Mouse (Mus musculus) frontal cortex, adult (tissue): ENCODE data around the gene Teddm1a.
A peak's percentile ranks its signal among the peaks of the same experiment; 100 is the strongest.
"Not testable (repeated sequence)": the region's sequence is repeated elsewhere in the genome, so short reads cannot be mapped to it uniquely, and the experiment has no call there.

Experiments used
- ATAC-seq: cut with Nextera tagmentation; 2 replicates; pipeline ENCODE4 v1.9.2; 2017; ENCODE audit warnings: mild to moderate bottlenecking, moderate library complexity, mixed read lengths; ENCODE audit not compliant: low TSS enrichment

Gene Teddm1a

GRCm38 (mm10) chr1:153891442-153891841 lies at the start of gene Teddm1a:
Gene Teddm1a (plus strand): TSS chr1:153891742.
- no peak for ATAC-seq

GRCm38 (mm10) chr1:153842121-153842740 lies 49.3 kb upstream of the Teddm1a start:
- peak; percentile 66 for ATAC-seq

- no peak for ATAC-seq
These were observed 47.5 kb upstream of the Teddm1a start, which contains the start of gene Rgsl1 for GRCm38 (mm10) chr1:153844042-153844441. Gene Rgsl1 (minus strand): TSS chr1:153844142.

- ATAC-seq: no peak
These were observed 45.1 kb upstream of the Teddm1a start for GRCm38 (mm10) chr1:153846420-153846819.

GRCm38 (mm10) chr1:153846867-153847266 lies 44.7 kb upstream of the Teddm1a start:
- peak; percentile 78 for ATAC-seq

GRCm38 (mm10) chr1:153852696-153853095 lies 38.8 kb upstream of the Teddm1a start:
- not testable (repeated sequence) for ATAC-seq

- no peak for ATAC-seq
These were observed 35.6 kb upstream of the Teddm1a start for GRCm38 (mm10) chr1:153855946-153856345.

- ATAC-seq: peak; percentile 31; the same call in 1 of the 2 replicates
These were observed 17.5 kb upstream of the Teddm1a start, which contains the start of gene Teddm1b for GRCm38 (mm10) chr1:153874045-153874444. Gene Teddm1b (plus strand): TSS chr1:153874345.

GRCm38 (mm10) chr1:153880391-153880790 lies 11.2 kb upstream of the Teddm1a start:
- ATAC-seq: not testable (repeated sequence)

- ATAC-seq: no peak
These were observed 5.4 kb upstream of the Teddm1a start for GRCm38 (mm10) chr1:153886024-153886633.

GRCm38 (mm10) chr1:153890121-153890520 lies 1.4 kb upstream of the Teddm1a start:
- ATAC-seq: no peak

- no peak for ATAC-seq
These were observed 2.2 kb downstream of the Teddm1a start for GRCm38 (mm10) chr1:153893746-153894145.

- peak; percentile 16; the same call in 1 of the 2 replicates for ATAC-seq
These were observed 2.8 kb downstream of the Teddm1a start for GRCm38 (mm10) chr1:153894201-153894893.

GRCm38 (mm10) chr1:153894979-153895378 lies 3.4 kb downstream of the Teddm1a start:
- peak; percentile 56 for ATAC-seq

- ATAC-seq: no peak
These were observed 5.7 kb downstream of the Teddm1a start for GRCm38 (mm10) chr1:153897196-153897595.

GRCm38 (mm10) chr1:153898989-153899730 lies 7.6 kb downstream of the Teddm1a start:
- peak; percentile 6; the same call in 1 of the 2 replicates for ATAC-seq

- peak; percentile 72 for ATAC-seq
These were observed 8.3 kb downstream of the Teddm1a start, which contains the start of the genes Glul and Teddm2 for GRCm38 (mm10) chr1:153899731-153900380. Gene Glul (plus strand): TSS chr1:153899944. Gene Teddm2 (minus strand): TSS chr1:153900228.

- peak; percentile 29 for ATAC-seq
These were observed 8.8 kb downstream of the Teddm1a start for GRCm38 (mm10) chr1:153900381-153900780.

GRCm38 (mm10) chr1:153900860-153901730 lies 9.6 kb downstream of the Teddm1a start:
- ATAC-seq: no peak

- no peak for ATAC-seq
These were observed 11.5 kb downstream of the Teddm1a start for GRCm38 (mm10) chr1:153903006-153903405.
